Mouse (Mus musculus): ENCODE data around the gene Gzf1. TPM values are rescaled to one million over a fixed set of nuclear protein-coding genes. Genes with fewer than 3 reads are reported as not detected.
A peak's percentile ranks its signal among the peaks of the same experiment; 100 is the strongest.

The Gzf1 gene
- 27.8 and 29.3 TPM in 2 replicates for polyA plus RNA-seq (2014; fragmentation: Nextera tagmentation; extraction: Ambion mirVana)

- Histone ChIP-seq H3K9me3 (ENCODE audit: control insufficient read depth, low read length) (no peaks in the 10 kb centered on the region), H3K4me3 (ENCODE audit: low read depth, low read length) (peak within 1 kb of the TSS; percentile 66), H3K4me2 (ENCODE audit: low read depth, low read length, severe bottlenecking) (peak within 1 kb of the TSS; percentile 56), H3K27me3 (ENCODE audit: control insufficient read depth, insufficient read depth, low read length) (no peaks in the 10 kb centered on the region), H3K9ac (ENCODE audit: low read length) (peak within 1 kb of the TSS; percentile 79), H3K36me3 (ENCODE audit: control insufficient read depth, insufficient read depth, low read length) (peaks cover 4% of the 10 kb centered on the region), H3K4me1 (replicated peaks; ENCODE audit: control insufficient read depth, insufficient read depth, low read length) (peaks cover 16% of the 10 kb centered on the region), H3K27ac (ENCODE audit: low read depth, low read length) (peak within 1 kb of the TSS; percentile 92)
- WGBS = under 1% methylated on average over 38 of the region's 39 CpGs
- DNase-seq (ENCODE audit: low spot score) = peak; percentile 99
- ATAC-seq (replicated peaks; ENCODE audit: low FRiP score) = peak; percentile 92
These were observed at the start of gene Gzf1 for GRCm38 (mm10) chr2:148680775-148681291. Gzf1 (plus strand) TSS chr2:148681023.

GRCm38 (mm10) chr2:148631602-148632001 lies 49.2 kb upstream of the Gzf1 start:
- Histone ChIP-seq H3K36me3 (ENCODE audit: control insufficient read depth, insufficient read depth, low read length) (no peaks in the 10 kb centered on the region), H3K4me2 (ENCODE audit: low read depth, low read length, severe bottlenecking) (no peak overlapping the region), H3K4me1 (replicated peaks; ENCODE audit: control insufficient read depth, insufficient read depth, low read length) (no peaks in the 10 kb centered on the region), H3K27ac (ENCODE audit: low read depth, low read length) (no peak overlapping the region), H3K27me3 (ENCODE audit: control insufficient read depth, insufficient read depth, low read length) (no peaks in the 10 kb centered on the region), H3K4me3 (ENCODE audit: low read depth, low read length) (no peak overlapping the region), H3K9ac (ENCODE audit: low read length) (no peak overlapping the region), H3K9me3 (ENCODE audit: control insufficient read depth, low read length) (no peaks in the 10 kb centered on the region)
- WGBS = 97% methylated on average over 3 of the region's 3 CpGs
- ATAC-seq (replicated peaks; ENCODE audit: low FRiP score) (no peak), DNase-seq (ENCODE audit: low spot score) (no peak)

- H3K4me1 ChIP-seq (replicated peaks; ENCODE audit: control insufficient read depth, insufficient read depth, low read length) = no peaks in the 10 kb centered on the region
- no peak overlapping the region for H3K4me3 ChIP-seq (ENCODE audit: low read depth, low read length)
- no peak overlapping the region for H3K27ac ChIP-seq (ENCODE audit: low read depth, low read length)
- H3K27me3 ChIP-seq (ENCODE audit: control insufficient read depth, insufficient read depth, low read length) = no peaks in the 10 kb centered on the region
- no peak for DNase-seq (ENCODE audit: low spot score)
- H3K9me3 ChIP-seq (ENCODE audit: control insufficient read depth, low read length) = no peaks in the 10 kb centered on the region
- no peak overlapping the region for H3K4me2 ChIP-seq (ENCODE audit: low read depth, low read length, severe bottlenecking)
- WGBS = 86% methylated on average over 4 of the region's 4 CpGs
- no peak for ATAC-seq (replicated peaks; ENCODE audit: low FRiP score)
- H3K9ac ChIP-seq (ENCODE audit: low read length) = no peak overlapping the region
- no peaks in the 10 kb centered on the region for H3K36me3 ChIP-seq (ENCODE audit: control insufficient read depth, insufficient read depth, low read length)
These were observed 46.4 kb upstream of the Gzf1 start for GRCm38 (mm10) chr2:148634466-148634865.

- Histone ChIP-seq H3K4me1 (replicated peaks; ENCODE audit: control insufficient read depth, insufficient read depth, low read length) (no peaks in the 10 kb centered on the region), H3K4me2 (ENCODE audit: low read depth, low read length, severe bottlenecking) (no peak overlapping the region), H3K27me3 (ENCODE audit: control insufficient read depth, insufficient read depth, low read length) (no peaks in the 10 kb centered on the region), H3K4me3 (ENCODE audit: low read depth, low read length) (no peak overlapping the region), H3K9me3 (ENCODE audit: control insufficient read depth, low read length) (no peaks in the 10 kb centered on the region), H3K27ac (ENCODE audit: low read depth, low read length) (no peak overlapping the region), H3K9ac (ENCODE audit: low read length) (no peak overlapping the region), H3K36me3 (ENCODE audit: control insufficient read depth, insufficient read depth, low read length) (no peaks in the 10 kb centered on the region)
- 90% methylated on average over 1 of the region's 1 CpGs for WGBS
- DNase-seq (ENCODE audit: low spot score) (no peak), ATAC-seq (replicated peaks; ENCODE audit: low FRiP score) (no peak)
These were observed 38.0 kb upstream of the Gzf1 start for GRCm38 (mm10) chr2:148642610-148643370.

- Histone ChIP-seq H3K27ac (ENCODE audit: low read depth, low read length) (no peak overlapping the region), H3K9ac (ENCODE audit: low read length) (no peak overlapping the region), H3K4me3 (ENCODE audit: low read depth, low read length) (no peak overlapping the region), H3K9me3 (ENCODE audit: control insufficient read depth, low read length) (no peaks in the 10 kb centered on the region), H3K4me1 (replicated peaks; ENCODE audit: control insufficient read depth, insufficient read depth, low read length) (no peaks in the 10 kb centered on the region), H3K4me2 (ENCODE audit: low read depth, low read length, severe bottlenecking) (no peak overlapping the region), H3K27me3 (ENCODE audit: control insufficient read depth, insufficient read depth, low read length) (no peaks in the 10 kb centered on the region), H3K36me3 (ENCODE audit: control insufficient read depth, insufficient read depth, low read length) (no peaks in the 10 kb centered on the region)
- ATAC-seq (replicated peaks; ENCODE audit: low FRiP score) (no peak), DNase-seq (ENCODE audit: low spot score) (no peak)
- WGBS = 89% methylated on average over 6 of the region's 6 CpGs
These were observed 36.3 kb upstream of the Gzf1 start for GRCm38 (mm10) chr2:148644421-148645000.

GRCm38 (mm10) chr2:148650587-148651357 lies 30.1 kb upstream of the Gzf1 start:
- no peak overlapping the region for H3K4me2 ChIP-seq (ENCODE audit: low read depth, low read length, severe bottlenecking)
- H3K4me3 ChIP-seq (ENCODE audit: low read depth, low read length) = no peak overlapping the region
- H3K4me1 ChIP-seq (replicated peaks; ENCODE audit: control insufficient read depth, insufficient read depth, low read length) = no peaks in the 10 kb centered on the region
- no peak overlapping the region for H3K9ac ChIP-seq (ENCODE audit: low read length)
- DNase-seq (ENCODE audit: low spot score) (no peak), ATAC-seq (replicated peaks; ENCODE audit: low FRiP score) (peak; percentile 71)
- WGBS = 17% methylated on average over 3 of the region's 3 CpGs
- no peaks in the 10 kb centered on the region for H3K36me3 ChIP-seq (ENCODE audit: control insufficient read depth, insufficient read depth, low read length)
- no peak overlapping the region for H3K27ac ChIP-seq (ENCODE audit: low read depth, low read length)
- no peaks in the 10 kb centered on the region for H3K9me3 ChIP-seq (ENCODE audit: control insufficient read depth, low read length)
- H3K27me3 ChIP-seq (ENCODE audit: control insufficient read depth, insufficient read depth, low read length) = no peaks in the 10 kb centered on the region

GRCm38 (mm10) chr2:148654961-148655360 lies 25.9 kb upstream of the Gzf1 start:
- ATAC-seq (replicated peaks; ENCODE audit: low FRiP score) = peak; percentile 66
- H3K27ac ChIP-seq (ENCODE audit: low read depth, low read length) = no peak overlapping the region
- no peaks in the 10 kb centered on the region for H3K36me3 ChIP-seq (ENCODE audit: control insufficient read depth, insufficient read depth, low read length)
- WGBS = 5% methylated on average over 3 of the region's 3 CpGs
- H3K27me3 ChIP-seq (ENCODE audit: control insufficient read depth, insufficient read depth, low read length) = no peaks in the 10 kb centered on the region
- no peak overlapping the region for H3K9ac ChIP-seq (ENCODE audit: low read length)
- H3K4me3 ChIP-seq (ENCODE audit: low read depth, low read length) = no peak overlapping the region
- no peaks in the 10 kb centered on the region for H3K9me3 ChIP-seq (ENCODE audit: control insufficient read depth, low read length)
- no peak overlapping the region for H3K4me2 ChIP-seq (ENCODE audit: low read depth, low read length, severe bottlenecking)
- no peaks in the 10 kb centered on the region for H3K4me1 ChIP-seq (replicated peaks; ENCODE audit: control insufficient read depth, insufficient read depth, low read length)
- DNase-seq (ENCODE audit: low spot score) = peak; percentile 58

GRCm38 (mm10) chr2:148663458-148663857 lies 17.4 kb upstream of the Gzf1 start:
- Histone ChIP-seq H3K36me3 (ENCODE audit: control insufficient read depth, insufficient read depth, low read length) (no peaks in the 10 kb centered on the region), H3K9me3 (ENCODE audit: control insufficient read depth, low read length) (no peaks in the 10 kb centered on the region), H3K27me3 (ENCODE audit: control insufficient read depth, insufficient read depth, low read length) (no peaks in the 10 kb centered on the region), H3K27ac (ENCODE audit: low read depth, low read length) (no peak overlapping the region), H3K9ac (ENCODE audit: low read length) (no peak overlapping the region), H3K4me2 (ENCODE audit: low read depth, low read length, severe bottlenecking) (no peak overlapping the region), H3K4me3 (ENCODE audit: low read depth, low read length) (no peak overlapping the region), H3K4me1 (replicated peaks; ENCODE audit: control insufficient read depth, insufficient read depth, low read length) (no peaks in the 10 kb centered on the region; the same call in 1 of the 2 replicates)
- WGBS = 96% methylated on average over 1 of the region's 1 CpGs
- ATAC-seq (replicated peaks; ENCODE audit: low FRiP score) = no peak
- no peak for DNase-seq (ENCODE audit: low spot score)
